Mouse (Mus musculus) urinary bladder, postnatal 0 days (tissue): ENCODE measurements around the gene Glis2. TPM values are rescaled to one million over a fixed set of nuclear protein-coding genes. Genes with fewer than 3 reads are reported as not detected.

Experiments used
- polyA plus RNA-seq: library from polyadenylated mRNA; unstranded; fragments of >200 nt; fragmentation: Nextera tagmentation; extraction: Ambion mirVana; gene quantifications from 2 replicates; pipeline ENCODE4 v1.2.1, GENCODE M21; 2015

Glis2 gene
- polyA plus RNA-seq: 17.3 and 27.7 TPM in 2 replicates

GRCm38 (mm10) chr16:4593971-4594813 lies at the start of gene Glis2:
Gene Glis2 (plus strand): TSS chr16:4594713.

GRCm38 (mm10) chr16:4559715-4560144 lies 34.8 kb upstream of the Glis2 start, which contains the start of gene Tfap4:
Gene Tfap4 (minus strand): TSS chr16:4559854.

DNA sequence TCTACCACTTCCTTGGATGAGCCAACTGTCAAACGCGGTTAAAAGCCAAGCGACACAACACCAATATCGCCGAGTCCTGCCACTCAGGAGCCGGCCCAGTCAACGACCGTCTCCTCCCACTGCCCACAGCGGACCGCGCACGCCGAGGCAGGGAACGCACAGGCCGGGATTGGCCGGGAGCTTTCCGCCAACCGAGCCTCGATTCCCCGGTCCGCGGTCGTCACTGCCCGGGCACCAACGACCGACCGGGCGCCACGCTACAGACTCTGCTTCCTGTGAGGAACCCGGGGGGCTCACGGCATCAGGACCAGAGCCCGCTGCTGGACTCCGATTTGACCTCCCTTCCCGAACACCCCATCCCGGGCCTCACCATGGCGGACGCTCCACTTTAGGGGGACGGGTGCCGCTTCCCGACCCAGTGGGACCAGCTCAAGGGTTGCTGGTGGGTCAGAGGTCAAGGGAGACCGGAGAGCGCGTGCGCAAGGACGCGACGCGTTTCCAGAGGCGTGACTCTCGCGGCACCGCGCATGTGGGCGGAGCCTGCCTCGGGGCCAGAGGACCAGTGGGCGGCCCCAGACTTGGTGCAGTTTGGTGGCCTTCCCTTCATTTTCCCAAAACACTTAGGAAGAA lies 30.1 kb downstream of the Glis2 start, which contains the start of gene Pam16:
Gene Pam16 (minus strand): TSS at position 508 of the 630 bp plus-strand sequence.

GRCm38 (mm10) chr16:4639831-4640237 lies 45.3 kb downstream of the Glis2 start, which contains the start of the genes Vasn and Dnaja3:
Gene Vasn (plus strand): TSS chr16:4639941.
Gene Dnaja3 (plus strand): TSS chr16:4639989.

Other genes starting within 250 kb of the Glis2 start
- gene Adcy9, start 174.2 kb upstream of the Glis2 start, polyA plus RNA-seq: 1.7 and 1.8 TPM in 2 replicates
- gene Srl, start 52.9 kb upstream of the Glis2 start, polyA plus RNA-seq: 8.3 and 10.1 TPM in 2 replicates
- gene Tfap4, start 34.9 kb upstream of the Glis2 start, polyA plus RNA-seq: 6.5 and 6.8 TPM in 2 replicates
- gene Pam16, start 30.3 kb downstream of the Glis2 start, polyA plus RNA-seq: 78.4 TPM in 2 replicates
- 10.8 and 12.9 TPM in 2 replicates for gene Vasn, start 45.2 kb downstream of the Glis2 start, polyA plus RNA-seq
- gene Dnaja3, start 45.3 kb downstream of the Glis2 start, polyA plus RNA-seq: 39.2 and 42.6 TPM in 2 replicates
- gene Coro7, start 85.1 kb downstream of the Glis2 start, polyA plus RNA-seq: 7.2 and 9.6 TPM in 2 replicates
- 10.9 and 11.2 TPM in 2 replicates for gene Nmral1, start 124.6 kb downstream of the Glis2 start, polyA plus RNA-seq
- gene Hmox2, start 131.6 kb downstream of the Glis2 start, polyA plus RNA-seq: 48.5 and 51.6 TPM in 2 replicates
- gene Cdip1, start 195.6 kb downstream of the Glis2 start, polyA plus RNA-seq: 30.5 and 33.2 TPM in 2 replicates
- gene 4930562C15Rik, start 240.7 kb downstream of the Glis2 start, polyA plus RNA-seq: 0.35 and 0.69 TPM in 2 replicates